Mouse (Mus musculus): ENCODE results near the gene Cyp2c65. TPM values are rescaled to one million over a fixed set of nuclear protein-coding genes. Genes with fewer than 3 reads are reported as not detected.

Cyp2c65 gene
- polyA plus RNA-seq (2017; shearing (Covaris generic)): not detected

GRCm38 (mm10) chr19:39060719-39061118 is at the start of gene Cyp2c65:
Gene Cyp2c65, plus strand, starts transcription at chr19:39061015.

GRCm38 (mm10) chr19:39113644-39114043 is 52.8 kb downstream of the Cyp2c65 start, which contains the start of gene Cyp2c66:
Gene Cyp2c66, plus strand, starts transcription at chr19:39113898.

Other genes starting within 250 kb of the Cyp2c65 start
- gene Noc3l, start 241.8 kb upstream of the Cyp2c65 start, polyA plus RNA-seq (2017; shearing (Covaris generic)): 14.5 TPM
- 0.69 TPM for gene Tbc1d12, start 224.4 kb upstream of the Cyp2c65 start, polyA plus RNA-seq (2017; shearing (Covaris generic))
- 20.1 TPM for gene Hells, start 130.1 kb upstream of the Cyp2c65 start, polyA plus RNA-seq (2017; shearing (Covaris generic))
- gene Cyp2c55, start 54.0 kb upstream of the Cyp2c65 start, polyA plus RNA-seq (2017; shearing (Covaris generic)): not detected
- not detected for gene Cyp2c66, start 52.9 kb downstream of the Cyp2c65 start, polyA plus RNA-seq (2017; shearing (Covaris generic))
- not detected for gene Cyp2c29, start 208.4 kb downstream of the Cyp2c65 start, polyA plus RNA-seq (2017; shearing (Covaris generic))